Mouse (Mus musculus) CH12.LX (cell line): ENCODE measurements at regions not wholly inside any gene's neighbourhood (a gene's known extent, or its start where the extent isn't known, plus 50 kb on each side); places are given as distances from the start of the nearest gene placed in this dataset.

ENCODE experiments used
- CTCF ChIP-seq, 2 experiments: IDR thresholded peaks in 1 of 2; conservative IDR thresholded peaks in 1 of 2; 2 replicates each; pipeline ENCODE4 v1.5.1; 2011 to 2012; ENCODE audit warnings: low read depth in 2 of 2, low read length in 2 of 2, improper control_type of control experiment in 1 of 2, inconsistent platforms in 1 of 2, mild to moderate bottlenecking in 1 of 2, moderate library complexity in 1 of 2
- EP300 ChIP-seq: IDR thresholded peaks from 2 replicates; pipeline ENCODE4 v1.6.1; 2011; ENCODE audit warnings: low read length, improper control_type of control experiment
- JUN ChIP-seq: IDR thresholded peaks from 2 replicates; pipeline ENCODE4 v1.6.1; 2011; ENCODE audit warnings: low read depth, mild to moderate bottlenecking, low read length, improper control_type of control experiment, moderate library complexity; ENCODE audit not compliant: insufficient read depth
- MAZ ChIP-seq: IDR thresholded peaks from 2 replicates; pipeline ENCODE4 v1.6.1; 2012; ENCODE audit warnings: low read depth, mild to moderate bottlenecking, inconsistent platforms, low read length, improper control_type of control experiment, moderate library complexity
- MXI1 ChIP-seq: IDR thresholded peaks from 2 replicates; pipeline ENCODE4 v1.6.1; 2011; ENCODE audit warnings: mild to moderate bottlenecking, low read depth, low read length, improper control_type of control experiment
- MYC ChIP-seq: IDR thresholded peaks from 2 replicates; pipeline ENCODE4 v1.6.1; 2011; ENCODE audit warnings: low read depth, mild to moderate bottlenecking, improper control_type of control experiment, low read length
- NRF1 ChIP-seq: IDR thresholded peaks from 2 replicates; pipeline ENCODE4 v1.6.1; 2014; ENCODE audit warnings: low read depth, mild to moderate bottlenecking, inconsistent platforms, low read length, improper control_type of control experiment, moderate library complexity
- POLR2A ChIP-seq: IDR thresholded peaks from 2 replicates; pipeline ENCODE4 v1.6.1; 2011; ENCODE audit warnings: low read depth, mild to moderate bottlenecking, improper control_type of control experiment, low read length
- RCOR1 ChIP-seq: conservative IDR thresholded peaks from 2 replicates; pipeline ENCODE4 v1.6.1; 2012; ENCODE audit warnings: low read depth, mild to moderate bottlenecking, inconsistent platforms, low read length, improper control_type of control experiment
- SMC3 ChIP-seq: IDR thresholded peaks from 2 replicates; pipeline ENCODE4 v1.6.1; 2011; ENCODE audit warnings: low read depth, low read length, improper control_type of control experiment
- UBTF ChIP-seq: IDR thresholded peaks from 2 replicates; pipeline ENCODE4 v1.6.1; 2012; ENCODE audit warnings: low read depth, mild to moderate bottlenecking, inconsistent platforms, low read length, improper control_type of control experiment, moderate library complexity
- USF1 ChIP-seq: IDR thresholded peaks from 2 replicates; pipeline ENCODE4 v1.6.1; 2014; ENCODE audit warnings: low read depth, mild to moderate bottlenecking, inconsistent platforms, low read length, improper control_type of control experiment
- ZNF384 ChIP-seq: IDR thresholded peaks from 2 replicates; pipeline ENCODE4 v1.6.1; 2012; ENCODE audit warnings: low read depth, low read length, improper control_type of control experiment, inconsistent platforms

GRCm38 (mm10) chr8:18449015-18449414 lies 529.0 kb downstream of the Defb40 start:
- TF ChIP-seq RCOR1 (no peak), MXI1 (no peak), MAZ (no peak), CTCF (conservative IDR thresholded peaks at IDR 0.05 in 1 of 2, IDR thresholded peaks at IDR 0.05 in 1 of 2; ENCODE audit: low read depth in 2 of 2, low read length in 2 of 2) (no peak), POLR2A (no peak), JUN (no peak), NRF1 (no peak), MYC (no peak), USF1 (no peak), ZNF384 (no peak), SMC3 (no peak), UBTF (no peak), EP300 (no peak)
